Mouse (Mus musculus) brain, embryonic 14.5 days (tissue): ENCODE data around the gene Catsperg2.

ENCODE experiments used
- CTCF ChIP-seq: fragments of 200-500 bp; IDR thresholded peaks from 2 replicates; pipeline ENCODE4 v1.5.1; 2012; ENCODE audit warnings: inconsistent platforms, mild to moderate bottlenecking, moderate library complexity, borderline replicate concordance; ENCODE audit not compliant: insufficient read depth, insufficient read length; ENCODE audit errors: extremely low read depth
- POLR2A ChIP-seq: fragments of 200-500 bp; IDR thresholded peaks from 2 replicates; pipeline ENCODE4 v1.6.1; 2012; ENCODE audit warnings: mild to moderate bottlenecking, inconsistent platforms, borderline replicate concordance; ENCODE audit not compliant: poor library complexity, insufficient read depth, insufficient read length, severe bottlenecking; ENCODE audit errors: extremely low read depth

GRCm38 (mm10) chr7:29767058-29767686 is 40.3 kb upstream of the Catsperg2 start:
- TF ChIP-seq CTCF, result no peak
- no peak for TF ChIP-seq POLR2A
